Mouse (Mus musculus) limb, embryonic 11.5 days (tissue): ENCODE measurements around the gene Scaper. TPM values are rescaled to one million over a fixed set of nuclear protein-coding genes. Genes with fewer than 3 reads are reported as not detected.
A peak's percentile ranks its signal among the peaks of the same experiment; 100 is the strongest.

Experiments
- ATAC-seq: fragments of 200-750 bp; cut with Nextera tagmentation; 2 replicates; pipeline ENCODE4 v1.8.0; 2017; ENCODE audit warnings: low read depth; ENCODE audit not compliant: insufficient number of reproducible peaks, low FRiP score, low TSS enrichment
- DNase-seq: peaks from one replicate; pipeline ENCODE4 v3.0.0-alpha.2; 2015; ENCODE audit warnings: low spot score
- H3K27ac ChIP-seq: fragments of 300-500 bp; sonication (generic); replicated peaks from 2 replicates; pipeline ENCODE4 v1.5.1; 2014; ENCODE audit warnings: low read depth, mild to moderate bottlenecking, low read length
- H3K27me3 ChIP-seq: fragments of 300-500 bp; sonication (generic); 2 replicates; pipeline ENCODE4 v1.6.1; 2014; ENCODE audit warnings: mild to moderate bottlenecking, low read length, mixed read lengths; ENCODE audit not compliant: control insufficient read depth, insufficient read depth
- H3K36me3 ChIP-seq: fragments of 300-500 bp; sonication (generic); 2 replicates; pipeline ENCODE4 v1.6.1; 2014; ENCODE audit warnings: mild to moderate bottlenecking, low read length, moderate library complexity, mixed read lengths; ENCODE audit not compliant: control insufficient read depth, insufficient read depth
- H3K4me1 ChIP-seq: fragments of 300-500 bp; sonication (generic); 2 replicates; pipeline ENCODE4 v1.6.1; 2014; ENCODE audit warnings: low read length, mixed read lengths; ENCODE audit not compliant: control insufficient read depth, insufficient read depth
- H3K4me2 ChIP-seq: fragments of 300-500 bp; sonication (generic); 2 replicates; pipeline ENCODE4 v1.6.1; 2014; ENCODE audit warnings: low read depth, mild to moderate bottlenecking, moderate library complexity; ENCODE audit not compliant: severe bottlenecking
- H3K4me3 ChIP-seq: fragments of 300-500 bp; sonication (generic); 2 replicates; pipeline ENCODE4 v1.5.1; 2014; ENCODE audit warnings: low read depth, low read length
- H3K9ac ChIP-seq: fragments of 300-500 bp; sonication (generic); 2 replicates; pipeline ENCODE4 v1.6.1; 2014; ENCODE audit warnings: mild to moderate bottlenecking, low read length
- H3K9me3 ChIP-seq: fragments of 300-500 bp; sonication (generic); 2 replicates; pipeline ENCODE4 v1.6.1; 2016; ENCODE audit warnings: low read length; ENCODE audit not compliant: control insufficient read depth
- WGBS: fragments of 180-500 bp; shearing (Covaris S2); extraction: QIAGEN DNeasy Blood & Tissue Kit; methylation state at CpG from one replicate; pipeline ENCODE4 v1.1.7; 2014; 5-methylcytosine and 5-hydroxymethylcytosine counted together
- polyA plus RNA-seq: library from polyadenylated mRNA; unstranded; fragments of >200 nt; fragmentation: Nextera tagmentation; extraction: Ambion mirVana; gene quantifications from 2 replicates; pipeline ENCODE4 v1.2.1, GENCODE M21; 2014

Scaper gene
- polyA plus RNA-seq, result 7.1 and 8.4 TPM in 2 replicates

DNA sequence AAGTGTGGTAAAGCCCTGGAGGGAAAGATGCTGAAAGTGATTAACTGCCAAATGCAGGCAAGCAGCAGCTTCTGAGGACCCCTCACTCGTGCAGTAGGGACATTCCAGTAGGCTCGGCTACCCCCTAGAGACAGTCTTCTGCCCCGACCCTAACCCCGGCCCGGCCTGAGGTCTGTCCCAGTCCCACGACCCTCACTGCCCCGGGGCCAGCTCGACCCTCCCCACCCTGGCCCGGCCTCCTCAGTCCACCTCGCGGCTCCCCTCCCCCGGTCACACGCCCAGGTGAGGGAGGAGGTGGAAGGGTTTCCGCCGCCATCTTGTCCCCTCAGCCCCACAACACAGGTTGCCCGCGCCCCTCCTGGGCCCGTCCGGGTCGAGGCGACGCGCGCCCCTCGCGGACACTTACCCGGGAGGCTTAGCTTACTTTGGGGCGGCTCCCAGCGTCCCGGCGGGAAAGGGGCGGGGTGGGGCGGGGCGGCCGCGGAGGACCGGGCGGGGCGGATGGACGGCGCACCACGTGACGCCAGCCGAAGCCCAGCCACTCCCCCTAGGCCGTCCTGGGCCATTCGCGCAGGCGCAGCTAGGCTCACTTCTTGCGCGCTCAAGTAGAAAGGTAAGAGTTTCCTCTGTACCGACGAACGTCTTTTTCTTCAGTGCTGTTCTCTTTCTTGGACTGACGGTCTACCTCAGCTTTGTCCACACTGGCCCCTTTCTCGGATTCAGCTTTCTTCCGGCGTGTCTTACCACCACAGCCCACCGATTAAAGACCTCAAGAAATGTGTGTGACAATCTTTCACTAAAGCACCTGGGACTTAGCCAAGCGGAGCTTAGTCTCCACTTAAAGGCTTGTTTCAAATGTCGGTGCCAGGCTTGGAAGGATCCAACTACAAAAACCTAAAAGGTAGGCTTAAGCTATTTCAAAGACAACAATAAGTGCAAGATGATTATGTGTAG, at the start of gene Scaper:
Gene Scaper, minus strand, starts transcription at position 456 of the 954 bp plus-strand sequence.
- peak; percentile 98 for ATAC-seq
- peak; percentile 94 for DNase-seq
- Histone ChIP-seq H3K36me3 (no peaks in the 10 kb centered on the region), H3K9ac (peak within 1 kb of the TSS; percentile 83), H3K4me3 (peak within 1 kb of the TSS; percentile 70), H3K27me3 (no peaks in the 10 kb centered on the region), H3K4me1 (peaks cover 3% of the 10 kb centered on the region), H3K9me3 (no peaks in the 10 kb centered on the region), H3K4me2 (peak within 1 kb of the TSS; percentile 39), H3K27ac (peak within 1 kb of the TSS; percentile 72; the same call in 1 of the 2 replicates)
- 2% methylated on average over 50 of the region's 60 CpGs for WGBS

DNA sequence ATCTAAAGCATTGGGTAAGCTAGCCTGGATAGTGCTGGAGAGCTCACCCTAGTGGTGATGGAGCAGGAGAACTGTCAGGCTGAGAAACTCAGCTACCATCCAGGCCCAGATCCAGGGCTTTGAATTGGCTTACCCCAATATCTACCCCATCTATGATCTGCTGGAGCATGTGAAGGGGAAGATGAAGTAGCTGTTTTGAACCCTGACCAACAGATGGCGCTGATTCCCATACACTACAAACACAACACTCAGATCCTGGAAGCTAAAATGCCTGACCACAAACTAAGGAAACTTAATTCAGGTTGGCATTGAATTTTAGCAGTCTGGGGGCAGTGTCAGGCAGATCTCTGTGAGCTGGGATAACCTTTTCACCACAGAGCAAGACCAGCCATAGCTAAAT, 8.9 kb upstream of the Scaper start:
- no peak for DNase-seq
- no peak for ATAC-seq
- Histone ChIP-seq H3K4me1 (no peaks in the 10 kb centered on the region), H3K4me3 (no peak overlapping the region), H3K27me3 (no peaks in the 10 kb centered on the region), H3K4me2 (no peak overlapping the region), H3K9ac (no peak overlapping the region), H3K36me3 (no peaks in the 10 kb centered on the region), H3K9me3 (no peaks in the 10 kb centered on the region; the same call in 1 of the 2 replicates), H3K27ac (no peak overlapping the region)
- WGBS, result 11% methylated on average over 1 of the region's 1 CpGs

DNA sequence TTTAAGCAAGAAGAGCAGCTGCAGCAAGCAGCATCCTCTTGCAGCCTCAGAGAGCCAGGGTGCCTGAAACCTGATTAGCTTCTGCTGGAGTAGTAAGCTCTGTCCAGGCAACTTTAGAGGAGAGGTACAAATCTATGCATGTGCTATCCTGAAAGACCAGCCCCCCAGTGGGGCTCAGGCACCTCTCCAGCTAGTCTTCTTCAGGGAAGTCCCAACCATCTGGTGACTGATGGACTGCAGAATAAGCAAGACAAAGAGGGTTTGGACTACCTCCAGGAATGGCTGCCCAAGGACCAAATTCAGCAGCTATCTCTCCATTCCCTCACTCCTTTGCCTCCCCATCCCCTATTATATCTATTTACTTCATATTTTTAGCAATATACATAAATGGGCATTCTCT, 3.4 kb upstream of the Scaper start:
- no peaks in the 10 kb centered on the region for H3K27me3 ChIP-seq
- H3K4me3 ChIP-seq, result no peak overlapping the region

DNA sequence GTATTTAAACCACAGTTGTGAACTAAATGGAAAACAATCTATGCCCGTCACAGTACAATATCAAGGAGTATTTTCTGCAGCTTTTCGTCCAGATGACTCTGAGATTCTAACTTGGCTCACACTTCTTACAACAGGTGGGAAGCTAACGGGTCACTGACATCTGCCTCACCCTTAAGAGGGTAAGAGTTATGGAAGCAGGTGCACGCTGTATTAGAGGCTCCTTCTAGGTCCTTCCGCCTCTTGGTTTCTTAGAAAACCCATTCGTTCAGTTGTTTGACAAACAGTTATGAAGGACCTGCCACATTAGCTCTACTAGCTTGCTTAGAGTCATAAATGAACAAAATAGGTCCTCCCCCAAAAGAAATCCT, 683 bp upstream of the Scaper start:
- H3K4me2 ChIP-seq, result peak overlapping the region; percentile 39
- WGBS, result 62% methylated on average over 6 of the region's 6 CpGs
- DNase-seq (no peak), ATAC-seq (no peak)
- H3K27ac ChIP-seq, result no peak overlapping the region
- peaks cover 3% of the 10 kb centered on the region for H3K4me1 ChIP-seq
- H3K9me3 ChIP-seq, result no peaks in the 10 kb centered on the region
- no peaks in the 10 kb centered on the region for H3K36me3 ChIP-seq
- no peaks in the 10 kb centered on the region for H3K27me3 ChIP-seq
- no peak overlapping the region; the same call in none of the 2 replicates for H3K9ac ChIP-seq
- peak overlapping the region; percentile 70 for H3K4me3 ChIP-seq

More for the DNA sequence above, 3.4 kb upstream of the Scaper start:
- no peak overlapping the region for H3K9ac ChIP-seq
- no peak for ATAC-seq
- H3K27ac ChIP-seq, result no peak overlapping the region
- H3K4me2 ChIP-seq, result no peak overlapping the region
- no peaks in the 10 kb centered on the region for H3K36me3 ChIP-seq
- no peaks in the 10 kb centered on the region for H3K9me3 ChIP-seq
- H3K4me1 ChIP-seq, result peaks cover 3% of the 10 kb centered on the region
- DNase-seq, result no peak

DNA sequence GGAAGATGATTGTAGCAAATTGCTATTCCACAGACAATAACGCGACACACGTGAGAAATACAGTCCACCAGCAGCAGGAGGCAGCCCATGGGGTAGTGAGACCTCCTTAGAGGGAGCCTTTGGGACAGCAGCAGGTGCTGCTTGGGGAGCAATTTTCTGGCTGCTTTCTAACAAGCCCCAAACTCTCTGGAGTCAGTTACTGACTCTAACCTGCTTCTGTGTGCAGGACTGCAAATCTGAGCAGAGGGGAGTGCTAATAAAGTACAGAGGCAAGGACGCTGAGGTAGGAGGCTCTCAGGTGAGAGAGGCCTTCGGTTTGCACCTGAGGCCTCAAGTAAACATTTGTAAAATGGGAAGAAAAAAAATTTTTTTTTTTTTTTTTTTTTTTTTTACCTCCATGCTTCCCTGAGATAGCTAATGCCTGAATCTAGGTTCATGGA, 675 bp downstream of the Scaper start:
- ATAC-seq (no peak), DNase-seq (peak; percentile 30)
- WGBS, result 47% methylated on average over 5 of the region's 5 CpGs
- Histone ChIP-seq H3K4me2 (peak overlapping the region; percentile 39), H3K4me1 (peaks cover 3% of the 10 kb centered on the region), H3K9me3 (no peaks in the 10 kb centered on the region), H3K27ac (peak overlapping the region; percentile 72; the same call in 1 of the 2 replicates), H3K9ac (peak overlapping the region; percentile 83), H3K4me3 (peak overlapping the region; percentile 70), H3K36me3 (no peaks in the 10 kb centered on the region), H3K27me3 (no peaks in the 10 kb centered on the region)

DNA sequence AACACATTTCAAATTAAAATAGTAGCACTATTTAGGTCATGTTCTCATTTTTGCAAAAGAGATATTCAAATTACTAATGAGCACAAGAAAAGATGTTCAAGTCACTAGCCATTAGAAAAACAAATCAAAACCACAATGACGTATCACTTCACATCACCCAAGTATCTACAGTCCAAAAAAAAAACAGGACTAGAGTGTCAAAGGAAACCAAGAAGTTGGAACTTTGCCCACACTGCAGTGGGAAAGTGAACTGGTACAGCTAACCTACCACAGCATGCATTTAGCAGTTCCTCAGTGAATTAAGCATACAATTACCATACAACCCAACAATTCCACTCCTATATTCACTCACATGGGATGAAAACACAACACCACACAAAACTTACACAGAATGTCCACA, 5.4 kb downstream of the Scaper start:
- Histone ChIP-seq H3K9me3 (no peaks in the 10 kb centered on the region), H3K27ac (no peak overlapping the region), H3K4me3 (no peak overlapping the region), H3K36me3 (no peaks in the 10 kb centered on the region), H3K4me1 (peaks cover 3% of the 10 kb centered on the region; the same call in 1 of the 2 replicates), H3K27me3 (no peaks in the 10 kb centered on the region), H3K4me2 (no peak overlapping the region), H3K9ac (no peak overlapping the region)
- WGBS, result 94% methylated on average over 1 of the region's 1 CpGs
- DNase-seq, result no peak
- no peak for ATAC-seq

DNA sequence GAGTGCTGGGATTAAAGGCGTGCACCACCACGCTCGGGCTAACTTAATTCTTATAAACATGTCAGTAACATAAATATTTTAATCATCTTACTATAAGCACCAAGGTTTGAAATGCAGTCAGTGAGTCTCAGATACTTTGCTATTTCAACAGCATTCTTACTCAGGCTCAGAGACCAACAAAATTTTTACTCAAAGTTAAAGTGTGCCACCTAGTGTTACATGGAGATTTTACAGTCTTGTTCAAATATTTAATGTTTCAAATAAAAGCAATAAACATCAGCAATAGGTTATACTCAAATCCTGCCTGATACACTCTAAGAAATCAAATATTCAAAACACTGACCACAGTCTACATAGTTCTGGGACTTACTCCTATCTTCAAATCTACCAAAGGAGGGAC, 19.3 kb downstream of the Scaper start:
- Histone ChIP-seq H3K4me1 (no peaks in the 10 kb centered on the region), H3K36me3 (no peaks in the 10 kb centered on the region), H3K4me3 (no peak overlapping the region), H3K27me3 (no peaks in the 10 kb centered on the region), H3K27ac (no peak overlapping the region), H3K4me2 (no peak overlapping the region), H3K9ac (no peak overlapping the region), H3K9me3 (no peaks in the 10 kb centered on the region)
- ATAC-seq, result no peak
- 71% methylated on average over 3 of the region's 3 CpGs for WGBS
- DNase-seq, result no peak

DNA sequence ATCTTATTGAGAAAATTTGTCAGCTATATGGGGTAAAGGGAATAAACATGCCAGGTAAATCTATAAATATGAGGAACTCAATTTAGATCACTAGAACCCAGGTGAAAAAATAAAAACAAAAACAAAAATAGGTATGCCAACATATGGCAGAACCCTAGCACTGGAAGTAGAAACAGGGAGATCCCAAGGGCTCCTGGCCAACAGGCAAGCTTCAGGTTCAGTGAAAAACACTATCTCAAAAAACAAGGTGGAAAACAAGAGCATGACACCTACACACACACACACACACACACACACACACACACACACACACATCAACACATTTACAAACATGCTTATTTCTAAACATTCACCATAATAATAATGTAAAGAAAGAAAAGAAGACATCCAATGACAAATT, 21.2 kb downstream of the Scaper start:
- Histone ChIP-seq H3K27ac (no peak overlapping the region), H3K9ac (no peak overlapping the region), H3K4me2 (no peak overlapping the region), H3K4me1 (no peaks in the 10 kb centered on the region), H3K27me3 (no peaks in the 10 kb centered on the region), H3K36me3 (no peaks in the 10 kb centered on the region), H3K9me3 (no peaks in the 10 kb centered on the region), H3K4me3 (no peak overlapping the region)
- ATAC-seq (no peak), DNase-seq (no peak)
